Mouse (Mus musculus) gastrocnemius, postnatal 4 days (tissue): ENCODE data around the gene Ap2a1. TPM values are rescaled to one million over a fixed set of nuclear protein-coding genes. Genes with fewer than 3 reads are reported as not detected.

Experiments used
- DNase-seq, 2 experiments: peaks; one replicate each; pipeline ENCODE4 v3.0.0; 2021 to 2022; ENCODE audit warnings: low spot score in 2 of 2, mixed read lengths in 2 of 2
- total RNA-seq, 2 experiments: library from RNA; stranded (reverse); gene quantifications; 2 replicates each; pipeline ENCODE4 v1.2.3; 2021

Ap2a1 gene
- total RNA-seq, 2 experiments from 2014 or later, result 84.8 to 88.9 TPM

DNA sequence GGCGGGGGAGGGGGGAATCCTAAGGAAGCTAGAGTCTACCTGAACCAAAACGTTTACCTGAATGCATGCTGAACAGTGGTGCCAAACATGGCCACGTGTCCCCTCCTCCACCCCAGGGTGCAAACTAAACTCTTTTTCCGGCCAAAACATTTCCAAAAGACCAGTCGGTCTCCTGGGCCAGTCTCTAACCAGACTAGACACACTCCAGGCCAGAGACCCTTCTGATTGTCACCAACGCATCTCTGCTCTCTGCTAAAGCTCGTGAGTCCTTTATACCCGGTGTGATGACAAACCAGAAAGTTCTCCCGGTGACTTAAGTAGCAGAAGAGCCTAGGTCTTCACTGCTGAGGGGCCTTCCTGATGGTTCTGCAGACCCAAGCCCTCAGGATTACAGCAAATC is 61.5 kb downstream of the Ap2a1 start:
- DNase-seq, result no peak

DNA sequence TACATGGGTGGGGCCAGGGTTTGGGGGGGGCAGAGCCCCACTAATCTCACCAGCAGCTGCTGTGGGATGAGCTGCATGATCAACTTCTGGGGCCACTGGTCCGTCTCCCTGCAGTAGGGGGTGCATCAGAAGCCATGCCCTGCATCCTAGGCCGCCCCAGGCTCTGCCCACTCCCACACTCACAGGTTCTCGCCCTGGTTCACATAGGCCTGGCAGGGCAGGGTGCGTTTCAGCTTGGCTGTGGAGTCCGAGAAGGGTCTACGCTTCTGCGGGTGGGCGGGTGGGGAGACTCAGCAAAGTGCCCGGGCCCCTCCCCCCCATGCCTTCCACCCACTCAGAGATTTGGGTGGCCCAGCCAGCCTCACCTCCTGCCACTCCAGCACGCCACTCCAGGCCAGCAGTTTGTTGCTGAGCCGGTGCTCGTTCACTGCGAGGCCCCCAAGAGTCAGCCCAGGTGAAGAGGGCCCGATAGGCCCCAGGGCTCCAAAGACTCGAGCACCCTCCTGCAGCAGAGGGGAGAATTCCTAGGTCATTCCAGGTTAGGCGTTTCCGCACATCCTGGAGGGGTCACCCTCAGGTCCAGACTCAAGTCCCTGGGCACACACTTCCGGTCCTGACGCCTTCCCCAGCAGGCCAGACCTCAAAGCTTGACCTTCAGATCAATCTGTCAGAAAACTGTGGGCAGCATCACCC is 62.1 kb downstream of the Ap2a1 start:
- no peak for DNase-seq

DNA sequence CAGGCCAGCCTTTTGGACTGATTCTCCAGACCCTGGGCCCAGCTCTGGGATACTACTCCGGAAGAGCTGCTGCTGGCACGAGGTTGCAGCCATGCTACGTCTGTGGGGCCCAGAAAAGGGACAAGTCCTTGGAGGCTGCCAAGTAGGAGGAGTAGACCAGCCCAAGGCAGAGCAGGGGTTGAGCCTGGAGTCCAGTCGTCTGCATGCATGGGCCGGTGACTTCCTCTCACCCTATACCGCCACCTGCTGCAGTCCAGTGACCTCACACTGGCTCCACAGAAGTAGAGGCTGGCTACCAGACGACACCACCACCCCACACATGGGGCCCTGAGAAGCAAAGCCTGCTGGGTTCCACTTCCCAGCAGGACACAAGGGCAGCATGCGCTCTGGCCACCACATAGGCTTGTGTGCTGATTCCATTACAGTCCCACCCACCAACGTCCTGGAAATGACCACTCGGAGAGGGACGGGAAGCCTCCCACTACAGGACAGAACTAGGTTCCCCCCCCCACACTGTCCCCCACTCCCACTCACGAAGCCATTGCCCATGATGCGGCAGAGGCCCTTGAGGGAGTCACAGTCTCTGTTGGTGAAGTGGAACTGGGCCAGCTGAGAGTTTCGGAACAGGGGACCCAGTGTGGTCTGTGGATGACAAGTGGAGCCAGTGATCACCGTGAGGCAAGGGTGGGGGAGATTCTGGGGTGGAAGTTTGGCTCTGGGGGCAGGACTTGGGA is 62.9 kb downstream of the Ap2a1 start:
- peak; percentile 60 to 76 for DNase-seq

DNA sequence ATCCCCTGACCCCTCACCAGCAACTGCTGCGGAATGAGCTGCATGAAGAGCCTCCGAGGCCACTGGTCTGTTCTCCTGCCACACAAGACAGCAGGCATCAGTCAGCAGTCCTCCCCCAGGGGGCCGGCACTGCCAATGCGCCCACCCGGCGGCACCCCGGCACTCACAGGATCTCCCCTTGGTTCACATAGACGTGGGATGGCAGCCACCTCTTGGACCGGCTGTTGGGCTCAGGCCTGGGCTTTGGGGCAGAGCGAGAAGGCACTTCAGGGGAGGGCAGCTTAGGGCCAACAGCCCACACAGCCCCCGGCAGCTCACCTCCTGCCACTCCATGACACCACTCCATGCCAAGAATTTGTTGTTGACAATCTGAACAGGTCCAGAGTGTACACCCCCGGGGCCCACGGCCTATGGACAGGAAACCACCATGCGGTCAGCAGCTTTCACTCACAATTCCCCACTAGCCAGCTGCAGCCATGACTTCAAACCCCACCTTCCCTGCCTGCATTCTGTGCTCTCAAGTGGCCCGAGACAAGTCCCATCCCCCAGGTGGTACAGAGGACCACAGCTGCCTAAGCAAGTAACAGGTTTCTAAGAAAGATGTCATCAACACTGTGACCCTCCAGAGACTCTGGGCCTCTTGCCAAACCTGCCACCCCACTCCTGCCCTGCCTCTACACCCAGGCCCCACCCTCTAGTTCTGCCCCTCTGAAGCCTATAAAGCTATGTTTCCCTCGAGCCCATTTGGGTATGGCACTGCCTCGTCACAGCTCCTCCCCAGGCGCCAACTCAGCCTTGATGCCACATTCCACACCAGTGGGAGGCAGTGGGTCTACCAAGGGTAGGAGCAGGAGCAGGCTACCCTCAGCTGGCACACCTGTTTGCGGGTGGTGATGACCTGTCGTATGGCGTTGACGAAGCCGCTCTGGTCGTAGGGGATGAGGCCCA is 64.4 kb downstream of the Ap2a1 start:
- DNase-seq, result no peak

DNA sequence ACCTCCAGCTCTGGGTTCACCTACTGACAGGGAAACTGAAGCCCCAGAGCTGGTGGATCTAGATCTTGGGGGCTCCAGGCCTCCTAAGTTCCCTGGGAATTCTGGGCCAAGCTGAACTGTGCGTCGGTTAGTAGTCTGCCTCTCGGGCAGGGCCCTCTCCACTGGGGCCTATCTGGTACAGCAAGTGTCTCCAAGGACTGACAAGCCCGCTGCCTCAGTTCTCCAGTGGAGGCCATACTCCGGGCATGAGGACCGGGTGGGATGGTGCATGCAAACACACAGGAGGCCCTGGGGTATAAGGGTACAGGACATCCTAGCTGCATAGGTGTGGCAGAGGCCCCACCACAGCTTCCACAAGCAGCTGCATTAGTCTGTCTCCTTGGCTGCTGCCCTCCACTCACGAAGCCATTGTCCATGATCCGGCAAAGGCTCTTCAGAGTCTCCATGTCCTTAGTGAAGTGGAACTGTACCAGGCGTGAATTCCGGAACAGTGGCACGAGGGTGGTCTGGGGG is 65.3 kb downstream of the Ap2a1 start:
- no peak for DNase-seq

DNA sequence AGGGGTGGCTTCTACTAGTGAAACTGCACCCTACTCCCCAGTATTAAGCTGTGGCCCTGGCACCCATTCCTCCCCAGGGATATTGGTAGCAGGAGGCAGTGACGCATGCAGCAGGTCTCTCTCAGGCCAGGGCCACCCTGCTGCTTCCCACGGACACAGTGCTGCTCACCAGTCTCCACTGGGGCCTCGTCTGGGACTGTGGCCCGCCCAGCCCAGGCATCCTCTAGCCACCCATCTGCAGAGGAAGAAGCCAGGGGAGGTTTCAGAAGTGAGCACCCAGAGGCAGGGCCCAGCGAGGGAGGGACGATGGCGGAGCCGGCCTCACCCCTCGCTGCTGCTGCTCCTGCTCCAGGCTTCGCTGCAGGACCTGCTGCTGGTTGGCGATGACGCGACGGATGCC is 66.1 kb downstream of the Ap2a1 start:
- DNase-seq, result no peak

DNA sequence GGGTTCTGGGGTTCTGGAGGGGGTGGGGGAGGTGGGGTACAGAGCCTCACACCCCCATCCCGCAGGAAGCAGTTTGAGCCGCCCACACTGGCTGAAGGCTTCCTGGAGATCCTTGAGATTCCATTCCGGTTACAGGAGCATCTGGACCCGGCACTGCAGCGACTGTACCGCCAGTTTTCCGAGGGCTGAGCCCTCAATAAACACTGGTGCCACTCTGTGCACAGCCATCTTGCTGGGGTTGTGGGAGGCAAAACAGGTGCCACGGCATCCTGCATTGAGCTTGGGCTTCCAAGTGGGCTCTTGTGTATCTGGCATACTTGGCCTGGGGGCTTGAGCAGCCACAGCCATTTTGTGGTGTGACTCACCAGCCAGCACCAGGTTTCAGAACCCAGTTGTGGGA is 66.9 kb downstream of the Ap2a1 start:
- no peak for DNase-seq

DNA sequence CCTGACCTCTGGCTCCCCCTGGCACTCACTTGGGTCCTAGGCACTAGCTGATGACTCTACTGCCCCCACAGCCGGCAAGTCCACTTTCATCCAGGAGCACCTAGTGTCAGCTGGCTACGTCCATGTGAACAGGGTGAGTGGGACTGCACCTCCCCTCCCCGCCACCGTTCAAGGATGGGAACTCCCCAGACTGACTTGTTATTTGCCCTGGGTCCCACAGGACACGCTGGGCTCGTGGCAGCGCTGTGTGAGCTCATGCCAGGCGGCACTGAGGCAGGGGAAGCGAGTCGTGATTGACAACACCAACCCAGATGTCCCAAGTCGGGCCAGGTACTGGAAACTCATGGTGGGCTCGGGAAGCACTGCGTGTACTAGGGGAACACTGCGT is 67.9 kb downstream of the Ap2a1 start:
- no peak for DNase-seq

DNA sequence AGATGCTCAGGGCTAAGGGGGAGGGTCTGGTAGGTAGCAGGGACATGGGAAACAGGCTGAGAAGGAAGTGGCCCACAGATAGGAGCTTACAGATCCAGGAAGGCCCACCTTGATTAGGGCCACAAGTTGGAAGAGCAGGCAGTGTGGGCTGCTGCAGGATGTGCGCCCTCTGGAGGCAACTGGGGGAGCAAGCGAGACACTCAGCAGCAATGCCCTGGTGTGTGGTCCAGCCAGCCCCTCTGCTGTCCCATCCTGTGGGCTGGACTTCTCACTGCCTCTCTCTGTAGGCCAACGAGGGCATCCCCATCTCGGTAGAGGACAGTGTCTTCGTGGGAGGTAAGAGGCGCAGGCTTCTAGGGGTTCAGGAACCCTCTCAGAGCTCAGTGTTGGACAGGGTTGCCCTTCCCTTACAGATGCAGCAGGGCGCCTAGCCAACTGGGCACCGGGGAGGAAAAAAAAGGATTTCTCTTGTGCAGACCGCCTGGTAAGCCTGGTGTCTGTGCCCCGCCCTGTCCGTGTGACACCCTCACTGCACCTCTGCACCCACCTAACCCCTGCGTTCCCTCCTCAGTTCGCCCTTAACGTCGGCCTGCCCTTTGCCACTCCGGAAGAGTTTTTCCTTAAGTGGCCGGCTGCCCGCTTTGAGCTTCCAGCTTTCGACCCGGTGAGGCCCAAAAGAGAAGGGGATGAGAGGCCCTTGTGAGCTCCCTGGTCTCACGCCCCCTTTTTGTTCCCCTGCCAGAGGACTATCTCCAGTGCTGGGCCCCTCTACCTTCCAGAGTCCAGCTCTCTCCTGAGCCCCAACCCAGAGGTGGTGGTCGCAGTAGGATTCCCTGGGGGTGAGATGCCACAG is 68.5 kb downstream of the Ap2a1 start:
- DNase-seq, result peak; percentile 63 to 82

DNA sequence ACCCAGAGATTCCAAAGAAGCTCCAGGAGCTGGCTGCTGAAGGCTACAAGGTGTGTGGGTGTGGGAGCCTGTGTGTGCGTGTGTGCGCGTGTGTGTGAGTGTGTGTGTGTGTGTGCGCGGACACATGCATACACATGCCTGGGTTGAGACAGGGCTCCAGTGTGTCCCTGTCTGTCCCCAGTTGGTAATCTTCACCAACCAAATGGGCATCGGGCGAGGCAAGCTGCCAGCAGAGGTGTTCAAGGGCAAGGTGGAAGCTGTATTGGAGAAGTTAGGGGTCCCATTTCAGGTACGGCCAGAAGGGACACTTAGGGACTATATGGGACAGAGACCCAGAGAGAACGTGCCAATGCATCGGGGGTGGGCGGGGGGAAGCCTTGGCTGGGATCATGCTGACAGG is 69.4 kb downstream of the Ap2a1 start:
- DNase-seq, result no peak

DNA sequence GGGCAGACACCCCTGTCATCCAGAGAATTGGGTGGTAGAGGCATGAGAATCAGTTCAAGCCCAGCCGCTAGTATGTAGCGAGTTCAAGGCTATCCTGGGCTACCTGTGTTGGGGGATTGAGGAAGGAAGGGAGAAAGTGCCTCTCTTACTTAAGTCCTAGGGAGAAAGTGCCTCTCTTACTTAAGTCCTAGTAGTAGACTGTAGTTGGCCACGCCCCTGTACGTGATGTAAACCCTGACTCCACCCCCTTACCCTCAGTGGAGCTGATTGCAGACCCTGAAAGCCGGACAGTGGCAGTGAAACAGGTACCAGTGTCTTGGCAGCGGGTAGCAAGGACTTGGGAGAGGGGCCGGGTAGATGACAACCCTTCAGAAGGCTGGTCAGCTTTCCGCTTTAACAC is 71.4 kb downstream of the Ap2a1 start:
- DNase-seq, result no peak

DNA sequence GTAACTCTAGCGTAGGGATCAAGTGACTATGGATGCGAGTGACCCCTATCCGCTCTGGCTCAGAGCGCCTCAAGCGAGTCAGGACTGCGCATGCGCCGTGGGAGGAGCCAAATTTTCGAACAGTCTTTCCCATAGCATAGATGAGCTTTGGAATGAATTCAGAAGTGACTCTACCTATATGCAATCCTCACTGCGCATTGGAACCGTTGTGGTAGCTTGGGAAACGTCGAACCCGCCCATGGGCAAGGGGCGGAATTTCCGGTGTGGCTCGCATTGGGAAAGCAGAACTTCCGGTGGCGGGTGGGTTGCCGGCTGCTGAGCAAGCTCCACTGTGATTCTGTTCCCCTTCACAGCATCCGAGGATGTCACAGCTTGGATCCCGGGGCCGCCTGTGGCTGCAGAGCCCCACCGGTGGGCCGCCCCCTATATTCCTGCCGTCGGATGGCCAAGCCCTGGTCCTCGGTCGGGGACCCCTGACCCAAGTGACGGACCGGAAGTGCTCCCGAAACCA is 72.2 kb downstream of the Ap2a1 start, which contains the start of gene Pnkp:
Gene Pnkp (plus strand): TSS at position 98 of the 511 bp plus-strand sequence.
- DNase-seq, result peak; percentile 63 to 84

DNA sequence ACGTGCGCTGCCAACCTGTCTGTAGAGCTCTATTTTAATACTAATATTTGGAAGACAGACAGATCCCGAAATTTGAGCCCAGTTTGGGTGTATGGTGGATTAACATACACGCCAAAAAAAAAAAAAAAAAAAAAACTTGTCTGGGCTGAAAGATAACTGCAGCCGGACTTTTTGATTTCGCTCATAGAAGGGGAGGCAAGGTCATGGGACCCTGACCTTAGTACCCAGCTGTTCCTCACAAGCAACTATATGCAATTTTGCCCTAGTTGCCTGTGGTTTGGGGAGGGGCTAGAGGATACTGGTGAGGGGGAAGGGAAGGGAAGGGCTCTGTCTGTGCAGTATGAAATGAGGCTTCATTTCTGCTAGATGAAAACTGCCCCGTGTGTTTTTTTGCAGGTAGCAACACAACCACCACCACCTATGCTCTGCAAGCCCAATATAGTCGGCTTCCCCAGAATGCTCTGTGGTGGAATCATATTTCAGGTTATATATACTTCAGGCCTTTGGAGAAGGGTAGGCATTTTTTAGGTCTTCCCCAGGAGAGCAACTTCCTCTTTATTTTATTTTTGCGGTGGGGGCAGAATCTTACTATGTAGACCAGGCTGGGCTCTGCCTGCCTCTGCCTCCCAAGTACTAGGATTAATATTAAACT is 72.9 kb downstream of the Ap2a1 start:
- no peak for DNase-seq

DNA sequence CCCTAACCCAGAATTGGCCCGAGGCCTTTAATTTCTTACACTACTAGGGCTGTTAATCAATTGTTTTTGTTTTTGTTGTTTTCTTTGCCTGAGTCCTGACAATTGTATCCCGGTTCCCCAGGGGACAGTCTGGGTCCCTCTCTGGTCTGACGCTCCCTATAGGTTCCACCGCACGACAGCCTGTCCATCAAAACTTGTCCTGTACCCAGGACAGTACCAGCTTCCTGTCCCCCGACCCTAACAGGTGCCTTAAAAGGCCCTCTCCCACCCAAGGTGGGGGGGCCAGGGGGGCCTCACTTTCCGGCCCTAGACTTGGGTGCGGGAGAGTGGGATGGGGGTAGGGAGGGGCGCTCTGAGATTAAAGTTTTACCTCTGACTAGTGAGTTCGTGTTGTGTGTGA is 74.3 kb downstream of the Ap2a1 start:
- no peak for DNase-seq

DNA sequence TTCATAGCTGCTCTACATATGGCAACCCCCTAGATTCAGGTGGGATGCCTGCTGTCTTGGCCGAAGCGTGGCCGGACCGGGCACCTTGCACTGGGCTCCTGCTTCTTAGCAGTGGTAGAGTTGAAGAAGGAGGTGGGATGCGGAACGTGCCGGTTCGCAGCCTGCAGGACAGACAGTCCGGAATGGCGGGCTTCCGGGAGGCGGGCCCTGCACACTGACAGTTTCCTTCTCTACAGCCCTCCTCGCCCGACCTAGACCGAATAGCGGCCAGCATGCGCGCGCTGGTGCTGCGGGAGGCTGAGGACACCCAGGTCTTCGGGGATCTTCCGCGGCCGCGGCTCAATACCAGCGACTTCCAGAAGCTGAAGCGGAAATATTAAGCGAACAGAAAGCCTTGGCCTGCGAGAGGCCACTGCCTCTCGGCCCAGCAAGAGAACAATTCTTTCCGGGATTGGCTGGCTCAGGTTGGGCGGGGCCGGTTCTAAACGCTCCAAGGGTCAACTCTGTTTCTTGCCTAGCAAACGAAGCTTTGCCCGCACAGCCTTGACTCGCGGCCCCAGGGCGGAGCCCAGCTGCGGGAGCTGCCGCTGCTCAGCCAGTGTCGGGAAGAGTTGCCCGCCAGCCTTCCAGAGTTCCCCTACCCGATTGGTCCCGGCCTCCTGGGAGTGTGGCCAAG is 74.8 kb downstream of the Ap2a1 start:
- peak; percentile 64 to 86 for DNase-seq

DNA sequence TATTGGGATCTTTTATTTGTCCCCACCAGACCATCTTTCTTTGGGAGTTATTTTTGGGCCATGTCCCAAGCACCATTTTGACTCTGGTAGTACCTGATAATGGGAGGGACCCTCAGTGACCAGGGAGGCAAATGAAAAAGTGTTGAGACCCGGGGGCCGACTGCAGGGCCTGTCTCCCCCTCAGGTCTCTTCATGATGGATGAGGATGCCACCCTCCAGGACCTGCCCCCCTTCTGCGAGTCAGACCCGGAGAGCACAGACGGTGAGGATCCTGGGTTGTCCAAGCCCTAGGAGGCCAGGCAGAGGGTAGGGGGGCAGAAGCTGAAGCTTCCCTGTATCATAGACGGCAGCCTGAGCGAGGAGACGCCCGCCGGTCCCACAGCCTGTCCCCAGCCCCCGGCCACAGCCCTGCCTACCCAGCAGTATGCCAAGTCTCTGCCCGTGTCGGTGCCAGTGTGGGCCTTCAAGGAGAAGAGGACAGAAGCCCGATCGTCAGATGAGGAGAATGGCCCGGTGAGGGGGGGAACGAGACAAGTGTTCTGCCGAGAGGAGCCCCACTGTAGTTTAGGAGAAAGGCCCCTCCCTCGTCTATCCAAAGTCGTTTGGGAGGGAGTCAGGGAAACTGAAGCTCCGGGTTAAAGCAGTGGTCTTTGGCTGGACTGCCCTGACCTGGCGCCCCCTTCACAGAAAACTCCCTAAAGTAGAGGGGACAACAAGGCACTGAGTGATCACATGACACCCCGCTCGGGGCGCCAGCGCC is 75.5 kb downstream of the Ap2a1 start:
- DNase-seq, result no peak

DNA sequence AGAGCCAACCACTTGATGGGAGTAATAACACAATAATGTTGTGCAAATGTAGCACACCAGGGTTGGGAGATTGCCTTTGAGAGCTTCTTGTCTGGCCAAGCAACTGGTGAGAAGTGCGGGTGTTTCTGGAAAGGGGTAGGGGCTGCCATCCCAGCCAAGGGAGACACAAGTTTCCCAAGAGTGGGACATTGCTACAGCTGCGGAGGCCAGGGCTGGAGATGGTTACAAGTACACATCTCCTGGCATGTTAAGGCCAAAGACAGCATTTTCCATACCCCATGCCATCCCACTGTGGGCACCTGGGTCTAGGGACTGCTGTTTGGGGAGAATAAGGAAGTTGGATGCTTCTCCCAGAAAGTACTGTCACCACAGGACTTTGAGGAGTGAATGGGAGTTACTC is 76.2 kb downstream of the Ap2a1 start:
- no peak for DNase-seq

DNA sequence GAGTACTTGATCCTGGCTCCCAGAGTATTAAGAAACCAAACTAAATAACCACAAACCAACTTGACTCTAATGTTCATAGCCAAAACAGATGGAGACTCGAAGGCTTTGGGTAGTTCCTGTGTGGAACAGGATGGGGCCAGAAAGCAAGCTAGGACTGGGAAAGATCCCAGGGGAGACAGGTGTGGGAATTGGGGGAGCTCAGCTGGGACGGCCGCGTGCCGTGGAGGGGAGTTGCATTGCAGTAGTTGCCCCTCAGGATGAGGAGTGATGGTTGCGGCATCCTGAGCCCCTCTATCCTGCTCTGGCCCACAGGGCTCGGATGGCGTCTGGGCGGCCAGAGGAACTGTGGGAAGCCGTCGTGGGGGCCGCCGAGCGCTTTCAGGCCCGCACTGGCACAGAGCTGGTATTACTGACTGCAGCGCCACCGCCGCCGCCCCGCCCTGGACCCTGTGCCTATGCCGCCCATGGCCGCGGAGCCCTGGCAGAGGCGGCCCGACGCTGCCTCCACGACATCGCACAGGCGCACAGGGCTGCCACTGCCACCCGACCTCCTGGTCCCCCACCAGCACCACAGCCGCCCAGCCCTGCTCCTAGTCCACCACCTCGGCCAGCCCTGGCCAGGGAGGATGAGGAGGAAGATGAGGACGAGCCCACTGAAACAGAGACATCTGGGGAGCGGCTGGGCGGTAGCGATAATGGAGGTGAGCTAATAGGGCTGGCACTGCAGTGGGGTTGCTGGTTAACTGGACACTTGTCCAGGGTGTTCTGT is 76.9 kb downstream of the Ap2a1 start:
- DNase-seq, result no peak
